Mouse (Mus musculus): Measurements from ENCODE around the gene Psmb4. TPM values are rescaled to one million over a fixed set of nuclear protein-coding genes. Genes with fewer than 3 reads are reported as not detected.

Psmb4 gene
- polyA plus RNA-seq, 1 experiment: 475 TPM

DNA sequence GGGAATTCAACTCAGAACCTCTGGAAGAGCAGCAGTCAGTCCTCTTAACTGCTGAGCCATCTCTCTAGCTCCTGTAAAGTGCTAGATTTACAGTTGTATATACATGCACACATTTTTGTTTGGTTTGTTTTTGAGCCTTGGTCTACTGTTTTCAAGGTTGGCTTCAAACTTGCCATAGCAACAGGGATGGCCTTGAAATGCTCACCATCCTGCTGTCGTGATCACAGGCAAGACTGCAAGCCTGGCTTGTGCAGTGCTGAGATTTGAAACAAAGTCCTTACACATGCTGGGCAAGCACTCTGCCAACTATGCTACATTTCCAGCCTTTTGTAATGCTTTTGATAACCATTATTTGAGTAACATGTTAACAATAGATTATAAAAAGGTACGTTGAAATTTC, 27.3 kb downstream of the Psmb4 start:
- H3K79me2 ChIP-seq (ENCODE audit: control insufficient read depth, insufficient read depth): peaks cover 47% of the 10 kb centered on the region
- H3K4me3 ChIP-seq: no peak overlapping the region
- peaks cover 69% of the 10 kb centered on the region for H3K36me3 ChIP-seq (ENCODE audit: control insufficient read depth, insufficient read depth)
- H3ac ChIP-seq (ENCODE audit: control insufficient read depth, insufficient read length): no peak overlapping the region
- no peaks in the 10 kb centered on the region for H3K27me3 ChIP-seq (ENCODE audit: control insufficient read depth, insufficient read depth, insufficient read length)
- TF ChIP-seq CEBPB (IDR thresholded peaks at IDR 0.05; ENCODE audit: insufficient read depth, poor library complexity, severe bottlenecking): no peak
- TF ChIP-seq POLR2AphosphoS2 (IDR thresholded peaks at IDR 0.05; ENCODE audit: insufficient read length, low read depth): no peak
- no peak for TF ChIP-seq MYOD1 (IDR thresholded peaks at IDR 0.05; ENCODE audit: control insufficient read depth in 1 of 3, insufficient read length in 2 of 3, low read depth in 2 of 3)
- no peak for TF ChIP-seq SRF (IDR thresholded peaks at IDR 0.05; ENCODE audit: control insufficient read depth, insufficient read length, low read depth)
- TF ChIP-seq TCF3 (IDR thresholded peaks at IDR 0.05; ENCODE audit: insufficient read length, low read depth): no peak
- TF ChIP-seq MYOG (IDR thresholded peaks at IDR 0.05; ENCODE audit: control insufficient read depth in 1 of 3, insufficient read depth in 1 of 3, insufficient read length in 2 of 3, low read depth in 2 of 3): no peak
- TF ChIP-seq POLR2A (IDR thresholded peaks at IDR 0.05; ENCODE audit: insufficient read length, low read depth): no peak
- TF ChIP-seq REST (IDR thresholded peaks at IDR 0.05; ENCODE audit: insufficient read depth, insufficient read length): no peak
- TF ChIP-seq E2F4 (IDR thresholded peaks at IDR 0.05; ENCODE audit: insufficient read depth): no peak
- no peak for TF ChIP-seq USF1 (IDR thresholded peaks at IDR 0.05; ENCODE audit: low read depth)
- no peak for TF ChIP-seq TCF12 (IDR thresholded peaks at IDR 0.05; ENCODE audit: insufficient read depth, poor library complexity, severe bottlenecking)
- TF ChIP-seq MAX (IDR thresholded peaks at IDR 0.05; ENCODE audit: low read depth): no peak
- H3K4me2 ChIP-seq (ENCODE audit: low read depth): no peak overlapping the region

DNA sequence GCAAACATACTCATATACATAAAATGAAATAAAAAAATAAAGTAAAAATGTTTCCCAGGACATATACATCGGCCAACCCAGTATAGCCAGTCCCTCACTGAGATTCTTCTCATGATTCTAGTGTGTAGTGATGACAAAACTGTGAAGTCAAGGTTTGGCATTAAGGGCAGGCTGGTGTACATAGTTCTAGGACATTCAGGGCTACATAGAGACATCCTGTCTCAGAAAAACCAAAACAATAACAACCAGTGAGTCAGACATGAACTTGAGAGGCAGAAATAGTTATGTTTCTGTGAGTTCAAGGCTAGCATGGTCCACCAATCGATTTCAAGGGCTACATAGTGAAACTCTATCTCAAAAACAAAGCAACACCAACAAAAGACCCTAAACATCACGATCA, 34.5 kb downstream of the Psmb4 start:
- Histone ChIP-seq H3K36me3 (ENCODE audit: control insufficient read depth, insufficient read depth) (peaks cover 38% of the 10 kb centered on the region), H3K27me3 (ENCODE audit: control insufficient read depth, insufficient read depth, insufficient read length) (no peaks in the 10 kb centered on the region), H3K79me2 (ENCODE audit: control insufficient read depth, insufficient read depth) (peaks cover 99% of the 10 kb centered on the region), H3K4me2 (ENCODE audit: low read depth) (no peak overlapping the region), H3ac (ENCODE audit: control insufficient read depth, insufficient read length) (no peak overlapping the region), H3K4me3 (no peak overlapping the region)
- TF ChIP-seq TCF3 (IDR thresholded peaks at IDR 0.05; ENCODE audit: insufficient read length, low read depth) (no peak), USF1 (IDR thresholded peaks at IDR 0.05; ENCODE audit: low read depth) (no peak), MYOG (IDR thresholded peaks at IDR 0.05; ENCODE audit: control insufficient read depth in 1 of 3, insufficient read depth in 1 of 3, insufficient read length in 2 of 3, low read depth in 2 of 3) (no peak), MYOD1 (IDR thresholded peaks at IDR 0.05; ENCODE audit: control insufficient read depth in 1 of 3, insufficient read length in 2 of 3, low read depth in 2 of 3) (no peak), MAX (IDR thresholded peaks at IDR 0.05; ENCODE audit: low read depth) (no peak), E2F4 (IDR thresholded peaks at IDR 0.05; ENCODE audit: insufficient read depth) (no peak), CEBPB (IDR thresholded peaks at IDR 0.05; ENCODE audit: insufficient read depth, poor library complexity, severe bottlenecking) (no peak), POLR2AphosphoS2 (IDR thresholded peaks at IDR 0.05; ENCODE audit: insufficient read length, low read depth) (no peak), SRF (IDR thresholded peaks at IDR 0.05; ENCODE audit: control insufficient read depth, insufficient read length, low read depth) (no peak), POLR2A (IDR thresholded peaks at IDR 0.05; ENCODE audit: insufficient read length, low read depth) (no peak), REST (IDR thresholded peaks at IDR 0.05; ENCODE audit: insufficient read depth, insufficient read length) (no peak), TCF12 (IDR thresholded peaks at IDR 0.05; ENCODE audit: insufficient read depth, poor library complexity, severe bottlenecking) (no peak)

DNA sequence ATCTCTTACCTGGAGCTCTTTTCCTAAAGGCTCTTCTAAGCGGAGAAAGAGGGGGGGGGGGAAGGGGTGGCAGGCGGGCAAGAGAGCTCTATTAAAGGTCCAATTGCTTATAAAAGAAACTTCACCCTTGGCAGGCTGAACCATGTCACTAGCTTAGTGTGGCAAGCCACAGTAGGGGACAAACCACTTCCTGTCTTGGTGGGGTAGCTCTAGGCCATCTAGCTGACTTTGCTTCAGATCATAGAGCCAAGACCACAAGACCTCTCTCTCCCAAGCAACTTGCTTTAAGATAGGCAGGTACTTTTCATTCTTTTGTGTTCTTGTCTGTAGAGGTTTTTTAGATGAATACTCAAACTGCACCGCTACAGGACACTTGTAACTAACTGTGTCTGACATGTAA, 35.0 kb downstream of the Psmb4 start:
- Histone ChIP-seq H3K4me2 (ENCODE audit: low read depth) (no peak overlapping the region), H3K79me2 (ENCODE audit: control insufficient read depth, insufficient read depth) (peaks cover 99% of the 10 kb centered on the region)

DNA sequence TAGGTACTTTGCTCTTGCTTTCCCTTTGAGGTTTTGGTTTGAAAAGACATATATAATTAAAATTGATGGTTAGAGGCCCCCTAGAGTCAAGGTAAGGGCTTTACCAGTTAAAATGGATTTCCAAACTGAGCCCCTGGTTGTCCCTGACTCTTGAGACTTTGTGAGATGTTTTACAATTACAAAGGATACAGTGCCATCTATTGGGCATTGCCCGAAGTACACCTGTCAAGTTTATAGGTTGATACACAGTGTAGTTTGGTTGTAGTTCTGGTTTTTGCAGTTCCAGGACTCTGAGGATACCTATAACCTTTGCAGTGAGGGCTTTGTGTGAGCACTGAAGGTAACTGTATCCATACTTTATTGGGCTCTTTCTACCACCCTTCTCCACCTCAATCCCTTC, 37.4 kb downstream of the Psmb4 start:
- Histone ChIP-seq H3K27me3 (ENCODE audit: control insufficient read depth, insufficient read depth, insufficient read length) (no peaks in the 10 kb centered on the region), H3K4me2 (ENCODE audit: low read depth) (no peak overlapping the region)

More for the DNA sequence above, 35.0 kb downstream of the Psmb4 start:
- peaks cover 33% of the 10 kb centered on the region for H3K36me3 ChIP-seq (ENCODE audit: control insufficient read depth, insufficient read depth)
- no peak overlapping the region for H3ac ChIP-seq (ENCODE audit: control insufficient read depth, insufficient read length)
- TF ChIP-seq REST (IDR thresholded peaks at IDR 0.05; ENCODE audit: insufficient read depth, insufficient read length): no peak
- TF ChIP-seq E2F4 (IDR thresholded peaks at IDR 0.05; ENCODE audit: insufficient read depth): no peak
- no peak for TF ChIP-seq TCF3 (IDR thresholded peaks at IDR 0.05; ENCODE audit: insufficient read length, low read depth)
- no peak for TF ChIP-seq CEBPB (IDR thresholded peaks at IDR 0.05; ENCODE audit: insufficient read depth, poor library complexity, severe bottlenecking)
- no peak overlapping the region for H3K4me3 ChIP-seq
- no peaks in the 10 kb centered on the region for H3K27me3 ChIP-seq (ENCODE audit: control insufficient read depth, insufficient read depth, insufficient read length)

More for the DNA sequence above, 37.4 kb downstream of the Psmb4 start:
- Histone ChIP-seq H3K4me3 (no peak overlapping the region), H3K79me2 (ENCODE audit: control insufficient read depth, insufficient read depth) (peaks cover 98% of the 10 kb centered on the region), H3K36me3 (ENCODE audit: control insufficient read depth, insufficient read depth) (peaks cover 9% of the 10 kb centered on the region), H3ac (ENCODE audit: control insufficient read depth, insufficient read length) (no peak overlapping the region)
- TF ChIP-seq TCF3 (IDR thresholded peaks at IDR 0.05; ENCODE audit: insufficient read length, low read depth) (no peak), POLR2AphosphoS2 (IDR thresholded peaks at IDR 0.05; ENCODE audit: insufficient read length, low read depth) (no peak), CEBPB (IDR thresholded peaks at IDR 0.05; ENCODE audit: insufficient read depth, poor library complexity, severe bottlenecking) (no peak), TCF12 (IDR thresholded peaks at IDR 0.05; ENCODE audit: insufficient read depth, poor library complexity, severe bottlenecking) (no peak), MAX (IDR thresholded peaks at IDR 0.05; ENCODE audit: low read depth) (no peak), USF1 (IDR thresholded peaks at IDR 0.05; ENCODE audit: low read depth) (no peak), REST (IDR thresholded peaks at IDR 0.05; ENCODE audit: insufficient read depth, insufficient read length) (no peak), E2F4 (IDR thresholded peaks at IDR 0.05; ENCODE audit: insufficient read depth) (no peak), POLR2A (IDR thresholded peaks at IDR 0.05; ENCODE audit: insufficient read length, low read depth) (no peak), MYOG (IDR thresholded peaks at IDR 0.05; ENCODE audit: control insufficient read depth in 1 of 3, insufficient read depth in 1 of 3, insufficient read length in 2 of 3, low read depth in 2 of 3) (no peak), SRF (IDR thresholded peaks at IDR 0.05; ENCODE audit: control insufficient read depth, insufficient read length, low read depth) (no peak), MYOD1 (IDR thresholded peaks at IDR 0.05; ENCODE audit: control insufficient read depth in 1 of 3, insufficient read length in 2 of 3, low read depth in 2 of 3) (no peak)

All from myocyte (in vitro differentiated cells).